ENCODE assay signal across 7 mouse cellular contexts in genomic region chr9:72491559-72492193, GRCm38 (mm10). TPM values are rescaled to one million over a fixed set of nuclear protein-coding genes. Genes with fewer than 3 reads are reported as not detected.
A peak's percentile ranks its signal among the peaks of the same experiment; 100 is the strongest.
DNase-seq lines count a peak whose midpoint lies in the region; ATAC-seq and TF ChIP-seq lines count a peak whose summit lies in the region.

No protein-coding gene starts in this region.

- H3K4me2 ChIP-seq in intestine, postnatal 0 days (replicated peaks; ENCODE audit: low read depth) = peak overlapping the region; percentile 75
- peak overlapping the region; percentile 73 for H3K4me2 ChIP-seq in midbrain, embryonic 12.5 days (replicated peaks)

- no peaks in the 10 kb centered on the region; the same call in none of the 2 replicates for H3K4me1 ChIP-seq in intestine, postnatal 0 days (replicated peaks; ENCODE audit: control insufficient read depth, insufficient read depth, low read length)
- peaks cover 14% of the 10 kb centered on the region for H3K4me1 ChIP-seq in midbrain, embryonic 12.5 days
- H3K4me1 ChIP-seq in small intestine, adult 2 months (ENCODE audit: control insufficient read depth, insufficient read depth, insufficient read length, low read length) = peaks cover 8% of the 10 kb centered on the region; the same call in 1 of the 2 replicates

- DNase-seq in adrenal gland, adult 2 months = peak; percentile 93
- peak; percentile 83 for DNase-seq in embryo, embryonic 11.5 days (ENCODE audit: low read depth, low spot score)
- peak; percentile 83 to 92 for DNase-seq in gastrocnemius, postnatal 4 days (ENCODE audit: low spot score in 2 of 2)
- DNase-seq in left cerebral cortex, postnatal 4 days = peak; percentile 92

- H3K27me3 ChIP-seq in intestine, postnatal 0 days (replicated peaks; ENCODE audit: control insufficient read depth, insufficient read depth, low read length) = no peaks in the 10 kb centered on the region
- no peaks in the 10 kb centered on the region for H3K27me3 ChIP-seq in midbrain, embryonic 12.5 days
- no peaks in the 10 kb centered on the region for H3K27me3 ChIP-seq in small intestine, adult 2 months (ENCODE audit: control insufficient read depth, insufficient read depth, low read length)

- H3K4me3 ChIP-seq in intestine, postnatal 0 days (ENCODE audit: low read depth, low read length) = peak overlapping the region; percentile 67
- H3K4me3 ChIP-seq in midbrain, embryonic 12.5 days = peak overlapping the region; percentile 80
- peak overlapping the region; percentile 82 for H3K4me3 ChIP-seq in small intestine, adult 2 months (ENCODE audit: low read depth, low read length)

- no peak for TF ChIP-seq CTCF in intestine, postnatal 0 days (IDR thresholded peaks at IDR 0.05; ENCODE audit: low read depth)
- TF ChIP-seq CTCF in small intestine, adult 2 months (IDR thresholded peaks at IDR 0.05; ENCODE audit: extremely low read depth, insufficient read length, insufficient replicate concordance, low read depth, low read length) = no peak

- peak overlapping the region; percentile 62 for H3K9ac ChIP-seq in intestine, postnatal 0 days (ENCODE audit: low read depth, low read length)
- peak overlapping the region; percentile 77 for H3K9ac ChIP-seq in midbrain, embryonic 12.5 days (replicated peaks)

- intact Hi-C loops in left cerebral cortex, postnatal 4 days (cut with DNase I) = no loop called here

- peak; percentile 91 for ATAC-seq in intestine, postnatal 0 days
- ATAC-seq in midbrain, embryonic 12.5 days (ENCODE audit: low FRiP score, low read depth) = peak; percentile 96

- H3K9me3 ChIP-seq in intestine, postnatal 0 days (ENCODE audit: control insufficient read depth) = no peaks in the 10 kb centered on the region
- no peaks in the 10 kb centered on the region for H3K9me3 ChIP-seq in midbrain, embryonic 12.5 days

- under 1% methylated on average over 32 of the region's 32 CpGs for WGBS in intestine, postnatal 0 days
- WGBS in midbrain, embryonic 12.5 days = under 1% methylated on average over 32 of the region's 32 CpGs
- WGBS in small intestine, adult 2 months = under 1% methylated on average over 32 of the region's 32 CpGs

- H3K27ac ChIP-seq in intestine, postnatal 0 days (ENCODE audit: low read depth, low read length) = peak overlapping the region; percentile 23; the same call in 1 of the 2 replicates
- peak overlapping the region; percentile 92 for H3K27ac ChIP-seq in midbrain, embryonic 12.5 days (replicated peaks)
- peak overlapping the region; percentile 93 for H3K27ac ChIP-seq in small intestine, adult 2 months (ENCODE audit: insufficient read depth, low read depth, low read length)

- H3K36me3 ChIP-seq in intestine, postnatal 0 days (ENCODE audit: control insufficient read depth, insufficient read depth) = no peaks in the 10 kb centered on the region; the same call in 1 of the 2 replicates
- peaks cover 11% of the 10 kb centered on the region for H3K36me3 ChIP-seq in midbrain, embryonic 12.5 days
- H3K36me3 ChIP-seq in small intestine, adult 2 months (ENCODE audit: control insufficient read depth, insufficient read depth, low read length) = no peaks in the 10 kb centered on the region

- TF ChIP-seq POLR2A in small intestine, adult 2 months (IDR thresholded peaks at IDR 0.05; ENCODE audit: low read depth, low read length) = peak; percentile 37

RNA-seq across cellular contexts. Expression of gene Tex9, which starts 0.3 kb away (rescaled TPM):
- 1 to 10 TPM; 2.9 to 7.6 TPM for total RNA-seq in adrenal gland, adult 2 months (2021)
- 1.1 and 1.4 TPM in 2 replicates for polyA plus RNA-seq in adrenal gland, adult 2 months (2012; rRNA removed)
- total RNA-seq in gastrocnemius, postnatal 4 days (2021) = 1 to 10 TPM; 4.0 to 5.3 TPM
- 7.7 and 10.7 TPM in 2 replicates for polyA plus RNA-seq in intestine, postnatal 0 days (2015; fragmentation: Nextera tagmentation; extraction: Ambion mirVana)
- total RNA-seq in left cerebral cortex, postnatal 4 days (2021) = 10 to 100 TPM; 13.7 to 20.0 TPM
- 60.9 and 72.0 TPM in 2 replicates for polyA plus RNA-seq in midbrain, embryonic 12.5 days (2016; fragmentation: Nextera tagmentation; extraction: Ambion mirVana)
- polyA plus RNA-seq in small intestine, adult 2 months (2012; rRNA removed) = 0.13 and 0.85 TPM in 2 replicates

RNA-seq across cellular contexts. Expression of gene Rfx7, which starts 40.4 kb away (rescaled TPM):
- 10 to 100 TPM; 18.9 to 20.4 TPM for total RNA-seq in adrenal gland, adult 2 months (2021)
- 2.5 and 2.9 TPM in 2 replicates for polyA plus RNA-seq in adrenal gland, adult 2 months (2012; rRNA removed)
- total RNA-seq in gastrocnemius, postnatal 4 days (2021) = 10 to 100 TPM; 38.9 to 39.0 TPM
- 6.9 and 7.4 TPM in 2 replicates for polyA plus RNA-seq in intestine, postnatal 0 days (2015; fragmentation: Nextera tagmentation; extraction: Ambion mirVana)
- 10 to 100 TPM; 54.6 to 59.8 TPM for total RNA-seq in left cerebral cortex, postnatal 4 days (2021)
- polyA plus RNA-seq in midbrain, embryonic 12.5 days (2016; fragmentation: Nextera tagmentation; extraction: Ambion mirVana) = 25.0 and 25.5 TPM in 2 replicates
- polyA plus RNA-seq in small intestine, adult 2 months (2012; rRNA removed) = 2.0 and 4.7 TPM in 2 replicates

RNA-seq across cellular contexts. Expression of gene Mns1, which starts 53.9 kb away (rescaled TPM):
- total RNA-seq in adrenal gland, adult 2 months (2021) = 1 to 10 TPM; 2.2 to 4.0 TPM
- polyA plus RNA-seq in adrenal gland, adult 2 months (2012; rRNA removed) = 0.19 and 0.22 TPM in 2 replicates
- total RNA-seq in gastrocnemius, postnatal 4 days (2021) = 1 to 10 TPM; 2.2 to 2.9 TPM
- 4.0 and 4.2 TPM in 2 replicates for polyA plus RNA-seq in intestine, postnatal 0 days (2015; fragmentation: Nextera tagmentation; extraction: Ambion mirVana)
- 1 to 10 TPM; 2.3 TPM for total RNA-seq in left cerebral cortex, postnatal 4 days (2021)
- polyA plus RNA-seq in midbrain, embryonic 12.5 days (2016; fragmentation: Nextera tagmentation; extraction: Ambion mirVana) = 38.0 and 40.0 TPM in 2 replicates
- polyA plus RNA-seq in small intestine, adult 2 months (2012; rRNA removed) = 0.09 and 0.19 TPM in 2 replicates

Comparison
In these comparisons a context has a peak if more than half of its experiments do, and no peak if none do; other contexts are left out.
1. Peak in every context shown above with its lines: DNase-seq, ATAC-seq, H3K4me3 ChIP-seq and H3K27ac ChIP-seq.
2. H3K27ac ChIP-seq: peak in every context shown above with its lines; median percentile 93 in small intestine, adult 2 months; 92 in midbrain, embryonic 12.5 days; 23 in intestine, postnatal 0 days.